Mouse (Mus musculus) C2C12 (cell line): Measurements from ENCODE around the gene Bcl9l. TPM values are rescaled to one million over a fixed set of nuclear protein-coding genes. Genes with fewer than 3 reads are reported as not detected.

Experiments
- H3K27me3 ChIP-seq: one replicate; pipeline ENCODE4 v1.6.1; 2011; ENCODE audit not compliant: control insufficient read depth, insufficient read depth, insufficient read length
- H3K36me3 ChIP-seq: one replicate; pipeline ENCODE4 v1.6.1; 2011; ENCODE audit not compliant: control insufficient read depth, insufficient read depth
- H3K4me3 ChIP-seq: one replicate; pipeline ENCODE4 v1.5.1; 2011; ENCODE audit warnings: mild to moderate bottlenecking, control low read depth; ENCODE audit not compliant: poor library complexity, insufficient read depth, severe bottlenecking
- H3K79me2 ChIP-seq: one replicate; pipeline ENCODE4 v1.6.1; 2011; ENCODE audit not compliant: control insufficient read depth, insufficient read depth
- H3K79me3 ChIP-seq: one replicate; pipeline ENCODE4 v1.6.1; 2011; ENCODE audit warnings: low read depth, control low read depth
- H3ac ChIP-seq: one replicate; pipeline ENCODE3; 2011; ENCODE audit warnings: low read depth; ENCODE audit not compliant: control insufficient read depth, insufficient read length
- CEBPB ChIP-seq: IDR thresholded peaks from one replicate; pipeline ENCODE4 v1.6.1; 2011; ENCODE audit warnings: low read depth, mild to moderate bottlenecking, control low read depth, moderate library complexity
- CTCF ChIP-seq: IDR thresholded peaks from one replicate; pipeline ENCODE4 v1.5.1; 2011; ENCODE audit not compliant: control insufficient read depth, insufficient read depth, insufficient read length
- FOSL1 ChIP-seq: IDR thresholded peaks from one replicate; pipeline ENCODE4 v1.8.0; 2011; ENCODE audit warnings: mild to moderate bottlenecking, low read length; ENCODE audit not compliant: poor library complexity, insufficient read depth, severe bottlenecking
- MAX ChIP-seq: IDR thresholded peaks from one replicate; pipeline ENCODE4 v1.6.1; 2011; ENCODE audit warnings: mild to moderate bottlenecking, control low read depth
- MYOD1 ChIP-seq: IDR thresholded peaks from one replicate; pipeline ENCODE4 v1.6.1; 2011; ENCODE audit warnings: low read depth; ENCODE audit not compliant: control insufficient read depth, insufficient read length
- MYOG ChIP-seq: IDR thresholded peaks from one replicate; pipeline ENCODE4 v1.6.1; 2011; ENCODE audit not compliant: control insufficient read depth, insufficient read length; ENCODE audit errors: extremely low read depth
- USF1 ChIP-seq: IDR thresholded peaks from one replicate; pipeline ENCODE4 v1.6.1; 2011; ENCODE audit warnings: low read depth, mild to moderate bottlenecking, control low read depth, moderate library complexity
- polyA plus RNA-seq: library from polyadenylated mRNA; unstranded; fragments of >200 nt; fragmentation: generic; extraction: Trizol; gene quantifications from one replicate; pipeline ENCODE4 v1.2.1, GENCODE M21; 2012; ENCODE audit warnings: missing spikeins

Gene Bcl9l
- polyA plus RNA-seq, 1 experiment: 31.4 TPM

DNA sequence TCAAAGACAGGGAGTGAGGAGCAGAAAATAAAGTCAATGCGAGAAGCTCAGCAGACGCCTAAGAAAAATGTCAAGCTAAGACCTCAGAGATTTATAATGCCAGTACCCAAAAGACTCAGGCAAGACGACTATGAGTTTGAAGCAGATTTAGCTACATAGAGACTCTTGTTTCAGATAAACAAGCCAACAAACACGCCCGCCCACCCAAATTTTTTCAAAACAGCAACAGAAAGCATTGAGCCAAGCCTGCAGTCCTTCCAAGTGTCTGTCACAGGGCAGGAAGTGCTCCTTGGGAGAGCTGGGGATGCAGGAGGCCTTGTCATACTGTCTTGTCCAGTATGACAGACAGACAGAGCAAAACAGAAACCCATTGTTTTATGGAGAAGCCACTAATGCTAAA lies 41.1 kb downstream of the Bcl9l start:
- H3K36me3 ChIP-seq: no peaks in the 10 kb centered on the region
- no peak overlapping the region for H3ac ChIP-seq
- peaks cover 5% of the 10 kb centered on the region for H3K27me3 ChIP-seq
- H3K4me3 ChIP-seq: no peak overlapping the region
- TF ChIP-seq MAX: no peak
- no peaks in the 10 kb centered on the region for H3K79me3 ChIP-seq
- H3K79me2 ChIP-seq: no peaks in the 10 kb centered on the region

DNA sequence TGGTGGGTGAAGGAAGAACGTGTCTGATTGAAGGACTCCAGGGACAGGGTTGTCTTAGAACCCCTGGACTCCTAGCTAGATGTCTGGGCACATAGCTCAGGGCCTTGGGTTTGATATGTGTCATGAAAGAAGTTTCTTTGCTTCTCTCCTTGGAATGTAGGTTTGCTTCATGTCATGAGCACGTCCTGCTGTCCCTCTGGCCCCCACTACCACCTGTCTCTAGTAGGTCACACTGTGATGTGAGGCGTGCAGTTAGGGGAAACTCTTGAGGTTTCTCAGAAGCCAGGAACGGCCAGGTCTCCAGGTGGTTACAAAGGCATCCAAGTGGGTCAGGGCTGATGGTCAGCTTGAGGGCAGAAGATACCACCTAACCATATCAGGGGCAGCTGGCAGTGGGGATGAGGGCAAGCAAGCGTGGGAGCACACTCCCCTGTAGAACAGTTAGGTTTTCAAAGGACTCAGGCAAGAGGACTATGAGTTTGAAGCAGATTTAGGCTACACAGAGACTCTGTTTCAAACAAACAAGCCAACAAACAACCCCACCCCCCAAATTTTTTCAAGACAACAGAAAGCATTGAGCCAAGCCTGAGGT lies 41.7 kb downstream of the Bcl9l start:
- TF ChIP-seq CEBPB (no peak), MYOG (no peak), FOSL1 (no peak), MAX (no peak), CTCF (no peak), USF1 (no peak), MYOD1 (no peak)
- Histone ChIP-seq H3K4me3 (no peak overlapping the region), H3K36me3 (no peaks in the 10 kb centered on the region), H3ac (no peak overlapping the region), H3K79me2 (no peaks in the 10 kb centered on the region), H3K27me3 (peaks cover 5% of the 10 kb centered on the region), H3K79me3 (no peaks in the 10 kb centered on the region)

GRCm38 (mm10) chr9:44525001-44525400 lies 42.4 kb downstream of the Bcl9l start:
- Histone ChIP-seq H3K27me3 (peaks cover 5% of the 10 kb centered on the region), H3K36me3 (no peaks in the 10 kb centered on the region), H3ac (no peak overlapping the region), H3K79me2 (no peaks in the 10 kb centered on the region), H3K4me3 (no peak overlapping the region), H3K79me3 (no peaks in the 10 kb centered on the region)
- TF ChIP-seq MAX: no peak
- TF ChIP-seq USF1: no peak
- TF ChIP-seq MYOG: no peak
- TF ChIP-seq CTCF: no peak
- TF ChIP-seq FOSL1: no peak
- TF ChIP-seq CEBPB: no peak
- TF ChIP-seq MYOD1: no peak

- Histone ChIP-seq H3K79me2 (no peaks in the 10 kb centered on the region), H3K36me3 (no peaks in the 10 kb centered on the region), H3ac (no peak overlapping the region), H3K4me3 (no peak overlapping the region), H3K79me3 (no peaks in the 10 kb centered on the region), H3K27me3 (peaks cover 5% of the 10 kb centered on the region)
- TF ChIP-seq MYOD1 (no peak), FOSL1 (no peak), CEBPB (no peak)
Observed at GRCm38 (mm10) chr9:44525589-44525988, 43.0 kb downstream of the Bcl9l start.

GRCm38 (mm10) chr9:44526337-44527112 lies 43.9 kb downstream of the Bcl9l start:
- Histone ChIP-seq H3K79me3 (no peaks in the 10 kb centered on the region), H3K36me3 (no peaks in the 10 kb centered on the region), H3ac (no peak overlapping the region), H3K27me3 (peaks cover 5% of the 10 kb centered on the region), H3K79me2 (no peaks in the 10 kb centered on the region), H3K4me3 (no peak overlapping the region)
- TF ChIP-seq CEBPB (no peak), MYOG (no peak), MYOD1 (no peak), USF1 (no peak), FOSL1 (no peak), CTCF (no peak), MAX (no peak)

- H3K79me2 ChIP-seq: no peaks in the 10 kb centered on the region
- H3K79me3 ChIP-seq: no peaks in the 10 kb centered on the region
- no peaks in the 10 kb centered on the region for H3K36me3 ChIP-seq
- no peak for TF ChIP-seq MYOG
- no peak for TF ChIP-seq USF1
- no peak for TF ChIP-seq CTCF
- no peak for TF ChIP-seq MYOD1
- no peak for TF ChIP-seq MAX
- no peak for TF ChIP-seq FOSL1
- no peak for TF ChIP-seq CEBPB
- H3K27me3 ChIP-seq: peaks cover 5% of the 10 kb centered on the region
- H3K4me3 ChIP-seq: no peak overlapping the region
- no peak overlapping the region for H3ac ChIP-seq
Observed at GRCm38 (mm10) chr9:44528340-44528739, 45.7 kb downstream of the Bcl9l start.
